Mouse (Mus musculus): ENCODE measurements around the gene Rhox10. TPM values are rescaled to one million over a fixed set of nuclear protein-coding genes. Genes with fewer than 3 reads are reported as not detected.

The Rhox10 gene
- not detected in 4 replicates for total RNA-seq (2023; ENCODE audit: inconsistent age)

GRCm38 (mm10) chrX:38066175-38066574, at the start of gene Rhox10:
Gene Rhox10, plus strand, starts transcription at chrX:38066475.

GRCm38 (mm10) chrX:38018597-38018996, 47.7 kb upstream of the Rhox10 start, which contains the start of gene Btg1-ps1:
Gene Btg1-ps1, minus strand, starts transcription at chrX:38018815.

GRCm38 (mm10) chrX:38043014-38043413, 23.3 kb upstream of the Rhox10 start, which contains the start of gene Btg1-ps2:
Gene Btg1-ps2, minus strand, starts transcription at chrX:38043114.

GRCm38 (mm10) chrX:38085041-38085440, 18.8 kb downstream of the Rhox10 start, which contains the start of gene Rhox11:
Gene Rhox11, minus strand, starts transcription at chrX:38085141.

GRCm38 (mm10) chrX:38110807-38111206, 44.5 kb downstream of the Rhox10 start, which contains the start of gene Rhox12:
Gene Rhox12, minus strand, starts transcription at chrX:38110907.

GRCm38 (mm10) chrX:38120982-38121381, 54.7 kb downstream of the Rhox10 start, which contains the start of gene Rhox13:
Gene Rhox13, plus strand, starts transcription at chrX:38121219.

Other genes with a start within 250 kb of the Rhox10 start
- not detected in 4 replicates for gene Rhox6, start 239.6 kb upstream of the Rhox10 start, total RNA-seq (2023; ENCODE audit: inconsistent age)
- not detected in 4 replicates for gene Rhox7a, start 234.8 kb upstream of the Rhox10 start, total RNA-seq (2023; ENCODE audit: inconsistent age)
- gene Rhox8, start 187.5 kb upstream of the Rhox10 start, total RNA-seq (2023; ENCODE audit: inconsistent age): not detected in 4 replicates
- not detected in 4 replicates for gene Rhox7b, start 169.2 kb upstream of the Rhox10 start, total RNA-seq (2023; ENCODE audit: inconsistent age)
- gene Rhox9, start 164.7 kb upstream of the Rhox10 start, total RNA-seq (2023; ENCODE audit: inconsistent age): not detected in 4 replicates
- gene Btg1-ps1, start 47.7 kb upstream of the Rhox10 start, total RNA-seq (2023; ENCODE audit: inconsistent age): not detected in 4 replicates
- not detected in 4 replicates for gene Btg1-ps2, start 23.4 kb upstream of the Rhox10 start, total RNA-seq (2023; ENCODE audit: inconsistent age)
- gene Rhox11, start 18.7 kb downstream of the Rhox10 start, total RNA-seq (2023; ENCODE audit: inconsistent age): not detected in 4 replicates
- not detected in 4 replicates for gene Rhox12, start 44.4 kb downstream of the Rhox10 start, total RNA-seq (2023; ENCODE audit: inconsistent age)
- not detected in 4 replicates for gene Rhox13, start 54.7 kb downstream of the Rhox10 start, total RNA-seq (2023; ENCODE audit: inconsistent age)
- gene Zbtb33, start 123.3 kb downstream of the Rhox10 start, total RNA-seq (2023; ENCODE audit: inconsistent age): 33.4 to 35.9 TPM (median 35.2 TPM) in 4 replicates
- 0.15 to 0.24 TPM (median 0.16 TPM) in 4 replicates for gene Tmem255a, start 186.0 kb downstream of the Rhox10 start, total RNA-seq (2023; ENCODE audit: inconsistent age)
- not detected in 4 replicates for gene Atp1b4, start 249.7 kb downstream of the Rhox10 start, total RNA-seq (2023; ENCODE audit: inconsistent age)

All from B cell, adult (primary cell).